Mouse (Mus musculus): ENCODE results near the gene Pcgf2.

DNA sequence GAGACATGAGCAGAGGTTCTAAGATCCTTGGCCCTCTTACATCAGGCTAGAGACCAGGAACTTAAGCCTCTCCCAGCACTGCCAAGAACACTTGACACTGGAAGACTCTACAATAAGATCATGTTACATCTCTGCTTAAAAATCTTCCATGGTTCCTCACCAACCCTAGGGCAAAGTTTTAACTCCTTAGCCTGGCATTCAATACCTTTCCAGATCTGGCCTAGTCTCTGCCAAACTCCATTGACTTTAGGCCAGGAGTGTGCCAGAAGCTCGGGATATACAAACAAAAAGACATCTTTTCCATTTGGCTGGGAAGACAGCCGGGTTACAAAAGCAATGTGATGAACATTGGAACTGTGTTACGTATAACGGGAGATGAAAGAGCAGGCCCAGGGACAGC lies 37.3 kb upstream of the Pcgf2 start:
- TF ChIP-seq CTCF (IDR thresholded peaks at IDR 0.05; ENCODE audit: control insufficient read depth, insufficient read depth, insufficient read length) = no peak
- TF ChIP-seq USF1 (IDR thresholded peaks at IDR 0.05; ENCODE audit: low read depth) = no peak
- TF ChIP-seq FOSL1 (IDR thresholded peaks at IDR 0.05; ENCODE audit: insufficient read depth, low read length, poor library complexity, severe bottlenecking) = no peak
- no peak for TF ChIP-seq MYOG (IDR thresholded peaks at IDR 0.05; ENCODE audit: control insufficient read depth, extremely low read depth, insufficient read length)
- no peak for TF ChIP-seq MAX (IDR thresholded peaks at IDR 0.05)
- no peak for TF ChIP-seq CEBPB (IDR thresholded peaks at IDR 0.05; ENCODE audit: low read depth)

All from C2C12 (cell line).